Mouse (Mus musculus): ENCODE data around the gene Dip2c.

GRCm38 (mm10) chr13:9314099-9314712 is 37.9 kb downstream of the Dip2c start:
- no peak for TF ChIP-seq GATA1 (IDR thresholded peaks at IDR 0.05; ENCODE audit: borderline replicate concordance, low read length)
- TF ChIP-seq FLI1 (IDR thresholded peaks at IDR 0.05; ENCODE audit: low read length): no peak

Data from megakaryocyte, embryonic 14.5 days (primary cell).